Mouse (Mus musculus) stomach, postnatal 0 days (tissue): ENCODE results near the gene Sh2d2a. TPM values are rescaled to one million over a fixed set of nuclear protein-coding genes. Genes with fewer than 3 reads are reported as not detected.

Experiments
- ATAC-seq: fragments of 200-750 bp; cut with Nextera tagmentation; 2 replicates; pipeline ENCODE4 v1.8.0; 2017; ENCODE audit not compliant: low FRiP score, low TSS enrichment
- DNase-seq: peaks from one replicate; pipeline ENCODE4 v3.0.0-alpha.2; 2016; ENCODE audit warnings: low spot score
- H3K27ac ChIP-seq: fragments of 300-500 bp; sonication (generic); replicated peaks from 2 replicates; pipeline ENCODE4 v1.5.1; 2014; ENCODE audit warnings: mild to moderate bottlenecking, control low read depth
- H3K27me3 ChIP-seq: fragments of 300-500 bp; sonication (generic); 2 replicates; pipeline ENCODE4 v1.6.1; 2014; ENCODE audit warnings: low read length; ENCODE audit not compliant: control insufficient read depth, insufficient read depth
- H3K36me3 ChIP-seq: fragments of 300-500 bp; sonication (generic); 2 replicates; pipeline ENCODE4 v1.6.1; 2014; ENCODE audit warnings: low read length, mixed read lengths; ENCODE audit not compliant: control insufficient read depth, insufficient read depth
- H3K4me1 ChIP-seq: fragments of 300-500 bp; sonication (generic); replicated peaks from 2 replicates; pipeline ENCODE4 v1.6.1; 2014; ENCODE audit warnings: antibody characterized with exemption; ENCODE audit not compliant: control insufficient read depth, insufficient read depth
- H3K4me2 ChIP-seq: fragments of 300-500 bp; sonication (generic); replicated peaks from 2 replicates; pipeline ENCODE4 v1.6.1; 2014; ENCODE audit warnings: low read depth, mild to moderate bottlenecking, control low read depth, moderate library complexity
- H3K4me3 ChIP-seq: fragments of 300-500 bp; sonication (generic); 2 replicates; pipeline ENCODE4 v1.5.1; 2014; ENCODE audit warnings: low read depth, low read length, control low read depth
- H3K9ac ChIP-seq: fragments of 300-500 bp; sonication (generic); 2 replicates; pipeline ENCODE4 v1.6.1; 2014; ENCODE audit warnings: mild to moderate bottlenecking, low read length, control low read depth, mixed read lengths
- H3K9me3 ChIP-seq: fragments of 300-500 bp; sonication (generic); 2 replicates; pipeline ENCODE4 v1.6.1; 2016; ENCODE audit warnings: low read length; ENCODE audit not compliant: control insufficient read depth
- CTCF ChIP-seq: IDR thresholded peaks from 2 replicates; pipeline ENCODE4 v1.5.1; 2016; ENCODE audit warnings: antibody characterized with exemption, low read depth, mild to moderate bottlenecking, moderate library complexity
- EP300 ChIP-seq: optimal IDR thresholded peaks from 2 replicates; pipeline ENCODE3; 2016; ENCODE audit warnings: antibody characterized with exemption
- WGBS: fragments of 180-500 bp; shearing (Covaris S2); extraction: QIAGEN DNeasy Blood & Tissue Kit; methylation state at CpG from one replicate; pipeline ENCODE4 v1.1.7; 2014; 5-methylcytosine and 5-hydroxymethylcytosine counted together
- polyA plus RNA-seq: library from polyadenylated mRNA; unstranded; fragments of >200 nt; fragmentation: Nextera tagmentation; extraction: Ambion mirVana; gene quantifications from 2 replicates; pipeline ENCODE4 v1.2.1, GENCODE M21; 2015

Sh2d2a gene
- polyA plus RNA-seq, result 0.08 and 0.11 TPM in 2 replicates

DNA sequence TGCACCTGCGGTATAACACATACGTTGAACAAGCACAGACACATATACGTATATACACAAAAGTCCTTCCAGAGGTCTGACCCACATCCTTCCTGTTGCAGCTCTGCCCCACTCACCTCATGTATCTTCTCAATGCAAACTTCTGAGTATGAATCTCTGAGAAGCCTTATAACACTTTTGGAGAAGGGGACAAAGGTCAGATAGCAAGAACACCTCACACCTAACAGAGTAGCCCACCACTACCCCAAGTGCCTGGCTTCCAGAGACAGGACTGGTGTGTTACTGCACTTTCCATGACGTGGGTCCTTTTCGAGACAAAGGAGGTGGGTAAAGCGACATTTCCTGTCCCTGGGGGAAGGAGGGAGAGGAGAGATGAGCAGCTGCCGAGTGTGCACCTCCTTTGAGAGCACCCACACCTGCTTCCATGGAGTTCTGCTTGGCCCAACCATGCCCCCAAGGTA, at the start of gene Sh2d2a:
Sh2d2a (plus strand) TSS at position 106 of the 461 bp plus-strand sequence.
- H3K27ac ChIP-seq, result no peak within 1 kb of the TSS
- H3K4me1 ChIP-seq, result no peaks in the 10 kb centered on the region
- DNase-seq, result no peak
- H3K36me3 ChIP-seq, result no peaks in the 10 kb centered on the region
- no peak within 1 kb of the TSS for H3K9ac ChIP-seq
- no peak within 1 kb of the TSS for H3K4me3 ChIP-seq
- H3K27me3 ChIP-seq, result no peaks in the 10 kb centered on the region
- no peak for ATAC-seq
- no peak for TF ChIP-seq EP300
- no peak for TF ChIP-seq CTCF
- 80% methylated on average over 7 of the region's 7 CpGs for WGBS
- H3K4me2 ChIP-seq, result no peak within 1 kb of the TSS
- H3K9me3 ChIP-seq, result no peaks in the 10 kb centered on the region

DNA sequence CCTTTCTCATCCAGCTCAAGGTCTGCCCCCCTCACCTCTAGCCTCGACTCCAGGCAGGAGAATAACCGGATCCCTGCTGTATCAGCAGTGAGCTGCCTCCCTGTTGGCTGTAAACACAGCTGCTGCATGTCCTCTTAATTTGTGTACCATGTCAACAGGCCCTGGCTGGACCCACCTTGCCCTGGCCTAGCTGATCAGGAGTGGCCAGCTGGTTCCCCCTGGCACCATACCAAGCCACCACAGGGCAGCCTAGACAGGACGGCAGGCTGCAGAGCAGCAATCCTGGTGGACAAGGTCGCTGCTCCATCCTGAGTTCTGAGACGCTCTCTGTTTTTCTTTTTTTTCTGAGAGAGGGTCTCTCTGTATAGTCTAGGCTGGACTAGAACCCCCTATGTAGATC, 44.9 kb upstream of the Sh2d2a start:
- no peaks in the 10 kb centered on the region for H3K36me3 ChIP-seq
- 42% methylated on average over 5 of the region's 5 CpGs for WGBS
- H3K4me2 ChIP-seq, result no peak overlapping the region
- H3K9me3 ChIP-seq, result no peaks in the 10 kb centered on the region
- H3K4me1 ChIP-seq, result no peaks in the 10 kb centered on the region; the same call in none of the 2 replicates
- H3K4me3 ChIP-seq, result no peak overlapping the region
- H3K9ac ChIP-seq, result no peak overlapping the region
- H3K27me3 ChIP-seq, result peaks cover 5% of the 10 kb centered on the region; the same call in 1 of the 2 replicates
- DNase-seq (no peak), ATAC-seq (no peak)
- TF ChIP-seq CTCF, result no peak
- TF ChIP-seq EP300, result no peak
- H3K27ac ChIP-seq, result no peak overlapping the region

DNA sequence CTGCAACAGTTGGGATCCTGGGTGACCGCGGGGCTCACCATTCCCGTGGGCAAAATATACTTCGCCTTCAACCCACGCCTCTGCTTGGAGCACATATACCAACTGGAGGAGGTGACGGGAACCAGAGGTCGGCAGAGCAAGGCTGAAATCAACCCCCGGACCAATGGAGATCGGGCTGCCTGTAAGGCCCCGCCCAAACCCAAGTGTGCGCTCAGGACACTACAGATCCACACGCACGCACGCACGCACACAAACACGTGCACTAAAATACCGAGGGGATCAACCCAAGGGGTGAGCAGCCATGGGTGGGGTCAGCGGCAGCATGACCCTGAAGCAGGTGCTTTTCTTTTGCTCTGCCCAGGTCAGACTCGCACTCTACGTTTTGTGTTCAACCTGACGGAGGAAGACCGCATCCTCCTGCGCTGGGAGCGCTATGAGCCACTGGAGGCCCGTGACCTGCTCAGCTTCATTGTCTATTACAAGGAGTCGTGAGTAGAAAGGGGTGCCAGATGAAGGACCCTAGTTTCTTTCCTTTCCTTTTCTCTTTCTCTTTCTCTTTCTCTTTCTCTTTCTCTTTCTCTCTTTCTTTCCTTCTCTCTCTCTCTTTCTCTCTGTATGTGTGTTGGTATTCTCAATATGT, 42.4 kb upstream of the Sh2d2a start:
- no peak overlapping the region for H3K9ac ChIP-seq
- H3K9me3 ChIP-seq, result no peaks in the 10 kb centered on the region
- no peaks in the 10 kb centered on the region; the same call in 1 of the 2 replicates for H3K4me1 ChIP-seq
- WGBS, result 7% methylated on average over 26 of the region's 26 CpGs
- peak; percentile 32 for DNase-seq
- H3K27me3 ChIP-seq, result peaks cover 8% of the 10 kb centered on the region; the same call in 1 of the 2 replicates
- H3K27ac ChIP-seq, result no peak overlapping the region
- no peak for TF ChIP-seq CTCF
- TF ChIP-seq EP300, result no peak
- H3K36me3 ChIP-seq, result no peaks in the 10 kb centered on the region
- ATAC-seq, result no peak
- H3K4me3 ChIP-seq, result peak overlapping the region; percentile 13
- H3K4me2 ChIP-seq, result peak overlapping the region; percentile 47

DNA sequence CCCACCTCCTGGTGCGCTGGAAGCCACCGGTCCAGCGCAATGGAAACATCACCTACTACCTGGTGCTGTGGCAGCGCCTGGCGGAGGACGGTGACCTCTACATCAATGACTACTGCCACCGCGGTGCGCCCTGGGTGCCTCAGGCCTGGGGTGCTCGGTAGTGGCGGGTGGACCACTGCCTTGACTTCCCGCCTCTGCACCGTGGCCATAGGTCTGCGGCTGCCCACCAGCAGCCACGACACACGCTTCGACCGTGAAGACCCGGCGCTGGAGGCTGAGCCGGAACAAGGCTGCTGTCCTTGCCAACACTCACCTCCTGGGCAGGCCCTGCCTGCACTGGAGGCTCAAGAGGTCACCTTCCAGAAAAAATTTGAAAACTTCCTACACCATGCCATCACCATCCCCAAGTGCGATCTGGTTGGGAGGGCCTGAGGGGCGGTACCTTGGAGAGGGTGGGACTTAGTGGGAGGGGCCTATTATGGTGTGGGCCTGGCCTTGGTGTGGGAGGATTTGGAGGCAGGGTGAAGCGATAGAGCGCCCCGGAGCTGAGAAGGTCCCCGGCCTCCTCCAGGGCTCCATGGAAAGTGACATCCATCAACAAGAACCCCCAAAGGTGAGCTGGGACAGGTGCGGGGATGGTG, 37.1 kb upstream of the Sh2d2a start:
- H3K9ac ChIP-seq, result no peak overlapping the region
- H3K4me1 ChIP-seq, result no peaks in the 10 kb centered on the region
- 10% methylated on average over 28 of the region's 28 CpGs for WGBS

DNA sequence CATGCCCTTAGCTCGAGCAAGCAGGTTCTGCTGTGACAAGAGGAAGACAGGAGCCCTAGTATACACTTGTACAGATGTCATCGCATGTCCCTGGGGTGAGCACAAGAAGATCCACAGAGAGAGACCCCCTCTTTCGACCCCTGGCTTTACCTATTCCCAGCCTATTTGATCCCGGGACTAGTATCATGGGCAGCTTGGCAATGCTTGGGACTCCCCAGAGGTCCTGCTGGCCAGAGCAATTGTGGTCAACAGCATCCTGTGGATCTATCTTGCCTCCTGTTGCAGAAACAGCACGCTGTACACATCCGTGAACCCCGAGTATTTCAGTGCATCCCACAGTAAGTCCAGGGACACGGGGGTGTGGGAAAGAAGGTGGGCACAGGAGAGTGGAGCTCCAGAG, 35.3 kb upstream of the Sh2d2a start:
- H3K4me2 ChIP-seq, result no peak overlapping the region
- no peak overlapping the region for H3K9ac ChIP-seq
- no peak for TF ChIP-seq CTCF
- TF ChIP-seq EP300, result no peak
- no peak overlapping the region for H3K27ac ChIP-seq
- H3K4me1 ChIP-seq, result no peaks in the 10 kb centered on the region
- ATAC-seq, result no peak
- 84% methylated on average over 8 of the region's 8 CpGs for WGBS
- peaks cover 9% of the 10 kb centered on the region for H3K27me3 ChIP-seq
- no peak for DNase-seq
- H3K4me3 ChIP-seq, result no peak overlapping the region
- no peaks in the 10 kb centered on the region for H3K9me3 ChIP-seq
- H3K36me3 ChIP-seq, result no peaks in the 10 kb centered on the region

More for the DNA sequence above, 37.1 kb upstream of the Sh2d2a start:
- ATAC-seq, result peak; percentile 43; the same call in 1 of the 2 replicates
- TF ChIP-seq EP300 (no peak), CTCF (0 out of 2 replicates have a peak, but pooled peaks have one; percentile 5)
- no peaks in the 10 kb centered on the region for H3K9me3 ChIP-seq
- H3K4me3 ChIP-seq, result peak overlapping the region; percentile 12; the same call in 1 of the 2 replicates
- peak overlapping the region; percentile 20 for H3K4me2 ChIP-seq
- H3K36me3 ChIP-seq, result no peaks in the 10 kb centered on the region
- H3K27ac ChIP-seq, result no peak overlapping the region
- peaks cover 9% of the 10 kb centered on the region for H3K27me3 ChIP-seq
- DNase-seq, result peak; percentile 33

DNA sequence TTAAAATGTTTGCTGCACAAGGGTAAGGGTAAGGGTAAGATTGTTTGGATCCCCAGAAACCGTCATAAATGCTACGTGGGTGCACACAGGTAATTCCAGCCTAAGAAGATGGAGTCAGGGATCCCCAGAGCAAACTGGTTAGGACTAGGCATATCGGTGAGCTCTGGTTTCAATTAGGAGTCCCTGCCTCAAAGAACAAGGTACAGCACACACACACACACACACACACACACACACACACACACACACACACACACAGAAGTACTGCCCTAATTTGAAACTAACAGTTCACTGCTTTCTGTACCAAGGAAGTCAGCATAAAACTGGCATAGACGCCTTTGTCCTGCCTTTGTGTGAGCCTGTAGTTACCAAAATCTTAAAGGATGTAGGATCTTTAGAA, 34.1 kb upstream of the Sh2d2a start:
- TF ChIP-seq CTCF, result no peak
- no peak for TF ChIP-seq EP300
- Histone ChIP-seq H3K4me2 (no peak overlapping the region), H3K9ac (no peak overlapping the region), H3K4me3 (no peak overlapping the region), H3K27ac (no peak overlapping the region), H3K27me3 (peaks cover 9% of the 10 kb centered on the region), H3K9me3 (no peaks in the 10 kb centered on the region), H3K4me1 (no peaks in the 10 kb centered on the region), H3K36me3 (no peaks in the 10 kb centered on the region)
- DNase-seq, result no peak
- 77% methylated on average over 4 of the region's 4 CpGs for WGBS
- ATAC-seq, result no peak
